Comparison of ENCODE assay signal across 8 mouse cellular contexts in the genomic region with DNA sequence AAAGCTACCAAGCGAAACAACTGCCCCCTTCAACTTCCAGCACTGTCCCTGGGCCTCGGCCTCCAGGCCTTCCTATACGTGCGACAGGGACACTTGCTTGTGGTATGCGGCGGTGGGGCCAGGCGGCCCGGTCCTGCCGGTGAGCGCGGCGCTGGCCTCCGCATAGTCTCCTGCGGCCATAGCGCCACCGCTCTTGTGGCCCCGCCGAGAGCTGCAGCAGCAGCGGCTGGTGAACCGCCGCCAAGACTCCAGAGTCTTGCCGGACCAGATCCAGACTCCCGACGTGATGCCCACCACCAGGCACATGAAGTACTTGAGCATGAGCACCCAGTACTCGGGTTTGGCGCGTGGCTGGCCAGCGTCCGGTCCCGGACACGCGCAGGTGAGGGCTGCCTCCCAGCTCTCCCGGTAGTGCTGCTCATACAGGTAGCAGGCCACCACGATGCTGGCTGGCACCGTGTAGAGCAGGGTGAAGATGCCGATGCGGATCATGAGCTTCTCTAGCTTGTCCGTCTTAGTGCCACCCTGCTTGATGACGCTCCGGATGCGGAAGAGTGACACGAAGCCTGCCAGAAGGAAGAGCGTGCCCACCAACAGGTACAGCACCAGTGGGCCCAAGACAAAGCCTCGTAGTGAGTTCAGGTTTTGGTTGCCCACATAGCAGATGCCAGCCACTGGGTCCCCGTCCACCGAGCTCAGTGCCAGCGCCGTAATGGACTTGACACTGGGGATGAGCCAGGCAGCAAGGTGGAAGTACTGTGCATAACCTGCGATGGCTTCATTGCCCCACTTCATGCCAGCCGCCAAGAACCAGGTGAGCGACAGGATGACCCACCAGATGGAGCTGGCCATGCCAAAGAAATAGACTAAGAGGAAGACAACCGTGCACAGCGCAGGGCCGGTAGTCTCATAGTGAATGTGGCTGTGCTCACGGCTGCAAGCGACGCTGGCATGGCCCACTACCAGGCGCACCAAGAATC. TPM values are rescaled to one million over a fixed set of nuclear protein-coding genes. Genes with fewer than 3 reads are reported as not detected.
DNase-seq lines count a peak whose midpoint lies in the region; ATAC-seq lines count a peak whose summit lies in the region.

No protein-coding gene starts in this region.

- ATAC-seq in heart, embryonic 16.5 days (replicated peaks; ENCODE audit: extremely low read depth, insufficient read depth, low FRiP score): no peak

- peak overlapping the region; percentile 98 for H3K4me2 ChIP-seq in heart, embryonic 16.5 days (ENCODE audit: low read depth, low read length)

- H3K27me3 ChIP-seq in heart, embryonic 16.5 days (ENCODE audit: control insufficient read depth, insufficient read depth, low read length): peaks cover 6% of the 10 kb centered on the region
- peaks cover 84% of the 10 kb centered on the region for H3K27me3 ChIP-seq in midbrain, embryonic 10.5 days (ENCODE audit: low read depth, poor library complexity, severe bottlenecking)
- H3K27me3 ChIP-seq in splenic B cell, adult 2 months (ENCODE audit: control insufficient read depth, insufficient read depth, low read length, poor library complexity, severe bottlenecking): no peaks in the 10 kb centered on the region; the same call in 1 of the 2 replicates

- peak; percentile 14 for DNase-seq in thymus, postnatal 14 days
- DNase-seq in thymus, postnatal 0 days (ENCODE audit: low spot score): no peak
- DNase-seq in embryo, embryonic 11 days: peak; percentile 78
- peak; percentile 40 to 66 for DNase-seq in kidney, postnatal 25 days
- DNase-seq in midbrain, embryonic 10.5 days (ENCODE audit: low spot score): peak; percentile 62
- DNase-seq in splenic B cell, adult 2 months (ENCODE audit: low read depth, low spot score): peak; percentile 19
- DNase-seq in adipocyte (ENCODE audit: low spot score): no peak

- no peaks in the 10 kb centered on the region for H3K36me3 ChIP-seq in heart, embryonic 16.5 days (ENCODE audit: control insufficient read depth, insufficient read depth)
- no peaks in the 10 kb centered on the region for H3K36me3 ChIP-seq in midbrain, embryonic 10.5 days
- no peaks in the 10 kb centered on the region for H3K36me3 ChIP-seq in splenic B cell, adult 2 months (ENCODE audit: control insufficient read depth, insufficient read depth, low read length, poor library complexity, severe bottlenecking)

- peaks cover 42% of the 10 kb centered on the region for H3K4me1 ChIP-seq in heart, embryonic 16.5 days (ENCODE audit: control insufficient read depth, insufficient read depth, low read length)
- H3K4me1 ChIP-seq in midbrain, embryonic 10.5 days: peaks cover 76% of the 10 kb centered on the region

- H3K9ac ChIP-seq in heart, embryonic 16.5 days (ENCODE audit: low read length): peak overlapping the region; percentile 73

- WGBS in heart, embryonic 16.5 days: 38% methylated on average over 58 of the region's 58 CpGs
- 37% methylated on average over 58 of the region's 58 CpGs for WGBS in midbrain, embryonic 10.5 days

- no peaks in the 10 kb centered on the region for H3K9me3 ChIP-seq in heart, embryonic 16.5 days (replicated peaks; ENCODE audit: control insufficient read depth, low read length)
- H3K9me3 ChIP-seq in midbrain, embryonic 10.5 days (replicated peaks): no peaks in the 10 kb centered on the region

- H3K27ac ChIP-seq in heart, embryonic 16.5 days (ENCODE audit: low read length): no peak overlapping the region
- H3K27ac ChIP-seq in midbrain, embryonic 10.5 days (replicated peaks): no peak overlapping the region; the same call in 1 of the 2 replicates

- H3K4me3 ChIP-seq in heart, embryonic 16.5 days (ENCODE audit: low read length): peak overlapping the region; percentile 88
- peak overlapping the region; percentile 71 for H3K4me3 ChIP-seq in midbrain, embryonic 10.5 days

RNA-seq across cellular contexts. Expression of gene Fzd5, which starts 2.5 kb away (rescaled TPM):
- polyA plus RNA-seq in thymus, postnatal 0 days (2015; fragmentation: Nextera tagmentation; extraction: Ambion mirVana): 0.91 and 1.1 TPM in 2 replicates
- polyA plus RNA-seq in heart, embryonic 16.5 days (2015; fragmentation: Nextera tagmentation; extraction: Ambion mirVana): 1.8 and 1.9 TPM in 2 replicates
- 0.36 and 0.79 TPM in 2 replicates for polyA plus RNA-seq in midbrain, embryonic 10.5 days (2016; fragmentation: Nextera tagmentation; extraction: Ambion mirVana)

RNA-seq across cellular contexts. Expression of gene Ccnyl1, which starts 44.8 kb away (rescaled TPM):
- polyA plus RNA-seq in thymus, postnatal 0 days (2015; fragmentation: Nextera tagmentation; extraction: Ambion mirVana): 1.6 and 2.4 TPM in 2 replicates
- 3.2 and 3.9 TPM in 2 replicates for polyA plus RNA-seq in heart, embryonic 16.5 days (2015; fragmentation: Nextera tagmentation; extraction: Ambion mirVana)
- 6.4 and 6.5 TPM in 2 replicates for polyA plus RNA-seq in midbrain, embryonic 10.5 days (2016; fragmentation: Nextera tagmentation; extraction: Ambion mirVana)

Comparison
In these comparisons a context has a peak if more than half of its experiments do, and no peak if none do; other contexts are left out.
1. DNase-seq: peak in thymus, postnatal 14 days (single experiment), embryo, embryonic 11 days (single experiment), kidney, postnatal 25 days (2 of 2), midbrain, embryonic 10.5 days (single experiment) and splenic B cell, adult 2 months (single experiment); none in thymus, postnatal 0 days (single experiment) and adipocyte (single experiment).